Mouse (Mus musculus) neural tube, embryonic 13.5 days (tissue): Measurements from ENCODE around the gene Klf7. TPM values are rescaled to one million over a fixed set of nuclear protein-coding genes. Genes with fewer than 3 reads are reported as not detected.

Experiments
- ATAC-seq: fragments of 200-750 bp; cut with Nextera tagmentation; 2 replicates; pipeline ENCODE4 v1.8.0; 2017; ENCODE audit warnings: low read depth, mild to moderate bottlenecking, moderate TSS enrichment, moderate library complexity
- H3K27ac ChIP-seq: fragments of 300-500 bp; sonication (generic); replicated peaks from 2 replicates; pipeline ENCODE4 v1.5.1; 2015; ENCODE audit warnings: moderate library complexity, mild to moderate bottlenecking, inconsistent platforms
- H3K27me3 ChIP-seq: fragments of 300-500 bp; sonication (generic); 2 replicates; pipeline ENCODE4 v1.6.1; 2015; ENCODE audit warnings: mild to moderate bottlenecking, inconsistent platforms
- H3K36me3 ChIP-seq: fragments of 300-500 bp; sonication (generic); 2 replicates; pipeline ENCODE4 v1.6.1; 2015; ENCODE audit warnings: mild to moderate bottlenecking, inconsistent platforms
- H3K4me1 ChIP-seq: fragments of 300-500 bp; sonication (generic); replicated peaks from 2 replicates; pipeline ENCODE4 v1.6.1; 2015; ENCODE audit warnings: inconsistent platforms
- H3K4me2 ChIP-seq: fragments of 300-500 bp; sonication (generic); 2 replicates; pipeline ENCODE4 v1.6.1; 2015; ENCODE audit warnings: inconsistent platforms, mild to moderate bottlenecking, moderate library complexity
- H3K4me3 ChIP-seq: fragments of 300-500 bp; sonication (generic); 2 replicates; pipeline ENCODE4 v1.5.1; 2015; ENCODE audit warnings: mild to moderate bottlenecking, inconsistent platforms
- H3K9ac ChIP-seq: fragments of 300-500 bp; sonication (generic); 2 replicates; pipeline ENCODE4 v1.6.1; 2015; ENCODE audit warnings: moderate library complexity, mild to moderate bottlenecking, inconsistent platforms
- H3K9me3 ChIP-seq: fragments of 300-500 bp; sonication (generic); 2 replicates; pipeline ENCODE4 v1.6.1; 2016; ENCODE audit warnings: inconsistent platforms
- WGBS: fragments of 180-500 bp; shearing (Covaris S2); methylation state at CpG from one replicate; pipeline ENCODE4 v1.1.7; 2015; 5-methylcytosine and 5-hydroxymethylcytosine counted together
- polyA plus RNA-seq: library from polyadenylated mRNA; unstranded; fragments of >200 nt; fragmentation: Nextera tagmentation; extraction: Ambion mirVana; gene quantifications from 2 replicates; pipeline ENCODE4 v1.2.1, GENCODE M21; 2015

The Klf7 gene
- polyA plus RNA-seq, 1 experiment from 2014 or later, result 86.4 TPM

DNA sequence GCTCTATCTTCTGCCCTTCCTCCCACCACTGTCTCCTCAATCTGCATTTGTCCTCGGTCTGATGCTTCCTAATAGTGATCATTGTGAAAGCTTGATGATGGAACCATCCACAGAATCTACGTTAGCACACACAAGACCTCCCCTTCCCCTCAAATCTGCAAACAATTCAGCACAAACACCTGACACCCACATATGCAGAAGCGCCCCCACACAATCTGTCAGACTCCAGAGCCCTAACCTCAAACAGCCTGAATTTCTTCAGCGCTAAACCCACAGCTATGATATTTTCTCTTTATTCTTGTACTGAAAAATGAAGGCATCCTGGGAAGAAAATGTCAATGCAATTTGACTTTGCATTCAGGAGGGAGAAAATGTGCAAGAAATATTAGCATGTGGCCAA, 66.1 kb downstream of the Klf7 start:
- Histone ChIP-seq H3K4me3 (no peak overlapping the region), H3K27ac (peak overlapping the region; percentile 62), H3K9me3 (no peaks in the 10 kb centered on the region), H3K4me1 (peaks cover 63% of the 10 kb centered on the region), H3K4me2 (no peak overlapping the region), H3K36me3 (no peaks in the 10 kb centered on the region), H3K9ac (no peak overlapping the region), H3K27me3 (no peaks in the 10 kb centered on the region)
- ATAC-seq, result no peak
- 70% methylated on average over 4 of the region's 4 CpGs for WGBS

DNA sequence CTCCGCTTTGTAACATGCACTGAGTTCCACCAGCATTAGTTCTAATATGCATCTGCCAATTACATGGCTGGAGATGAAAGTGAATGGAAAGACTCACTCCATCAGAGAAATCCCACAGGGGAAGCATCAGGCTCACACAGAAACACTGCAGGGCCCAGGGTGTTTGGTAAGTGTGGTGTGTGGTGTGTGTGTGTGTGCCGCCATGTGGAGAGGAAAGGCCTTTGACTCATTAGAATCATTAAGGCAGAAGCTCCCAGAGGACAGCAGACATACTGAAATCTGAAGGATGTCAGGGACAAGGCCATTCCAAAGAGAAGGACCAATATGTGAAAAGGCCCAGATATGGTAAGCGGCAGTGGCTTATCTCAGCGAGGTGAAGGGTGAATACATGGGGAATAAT, 66.9 kb downstream of the Klf7 start:
- H3K4me2 ChIP-seq, result no peak overlapping the region
- 79% methylated on average over 4 of the region's 4 CpGs for WGBS
- no peaks in the 10 kb centered on the region for H3K27me3 ChIP-seq
- H3K9me3 ChIP-seq, result no peaks in the 10 kb centered on the region
- peaks cover 57% of the 10 kb centered on the region for H3K4me1 ChIP-seq
- H3K27ac ChIP-seq, result 0 out of 2 replicates have a peak overlapping the region, but pooled peaks have one; percentile 62
- H3K36me3 ChIP-seq, result no peaks in the 10 kb centered on the region
- H3K9ac ChIP-seq, result no peak overlapping the region
- ATAC-seq, result no peak
- no peak overlapping the region for H3K4me3 ChIP-seq

DNA sequence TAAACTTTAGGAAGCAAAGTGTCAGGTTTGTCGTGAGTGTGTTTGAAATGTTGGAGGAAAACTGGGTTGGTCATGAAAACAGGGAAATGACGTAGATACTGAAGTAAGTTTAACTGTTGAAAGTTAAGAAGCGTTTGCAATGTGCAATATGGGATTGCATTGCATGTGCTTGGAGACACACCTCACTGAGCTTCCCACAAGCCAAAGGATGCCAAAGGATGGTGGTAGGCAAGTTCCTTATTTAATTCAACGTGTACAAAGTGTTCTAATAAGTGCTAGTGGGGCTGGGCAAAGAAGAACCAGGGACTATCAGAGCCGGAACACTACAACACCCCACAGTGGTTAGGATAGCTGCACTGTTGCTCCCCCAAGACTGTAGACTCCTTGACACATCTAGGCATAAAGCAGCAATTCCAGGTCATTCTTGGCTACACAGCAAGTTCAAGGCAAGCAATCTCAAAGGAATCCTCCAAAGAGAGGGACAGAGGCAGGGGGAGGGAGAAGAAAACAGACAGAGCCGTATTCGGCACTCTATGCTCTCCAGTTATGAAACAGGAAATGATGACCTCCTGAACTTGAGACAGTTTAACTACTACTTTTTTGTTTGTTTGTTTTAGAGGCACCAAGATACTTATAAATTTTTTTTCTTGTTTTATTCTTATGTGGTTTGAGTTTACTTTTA, 69.9 kb downstream of the Klf7 start:
- Histone ChIP-seq H3K27ac (no peak overlapping the region), H3K27me3 (no peaks in the 10 kb centered on the region), H3K4me1 (peaks cover 38% of the 10 kb centered on the region), H3K9me3 (no peaks in the 10 kb centered on the region), H3K36me3 (no peaks in the 10 kb centered on the region), H3K4me3 (no peak overlapping the region), H3K4me2 (no peak overlapping the region), H3K9ac (no peak overlapping the region)
- no peak for ATAC-seq
- 85% methylated on average over 7 of the region's 7 CpGs for WGBS

DNA sequence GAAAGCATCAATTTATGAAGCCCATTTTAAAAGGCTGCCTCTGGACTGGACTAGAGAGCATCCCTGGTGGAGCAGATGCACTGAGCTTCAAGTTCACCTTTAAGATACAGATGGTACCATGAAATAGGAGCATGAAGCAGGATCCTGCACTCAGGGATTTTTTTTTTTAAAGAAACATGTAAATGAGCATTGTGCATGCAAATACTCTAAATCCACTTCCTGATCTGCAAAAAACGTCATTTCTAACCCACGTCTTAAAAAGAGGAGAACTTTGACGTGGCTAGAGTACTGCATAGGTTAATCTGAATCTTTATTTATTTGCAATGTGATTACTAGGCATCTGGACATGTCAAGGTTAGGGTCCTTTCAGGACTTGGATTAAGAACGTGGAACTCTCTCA, 73.5 kb downstream of the Klf7 start:
- Histone ChIP-seq H3K36me3 (no peaks in the 10 kb centered on the region), H3K4me2 (no peak overlapping the region), H3K27me3 (no peaks in the 10 kb centered on the region), H3K4me3 (no peak overlapping the region), H3K27ac (no peak overlapping the region), H3K4me1 (peaks cover 42% of the 10 kb centered on the region), H3K9ac (no peak overlapping the region), H3K9me3 (no peaks in the 10 kb centered on the region)
- ATAC-seq, result no peak
- 87% methylated on average over 4 of the region's 4 CpGs for WGBS

DNA sequence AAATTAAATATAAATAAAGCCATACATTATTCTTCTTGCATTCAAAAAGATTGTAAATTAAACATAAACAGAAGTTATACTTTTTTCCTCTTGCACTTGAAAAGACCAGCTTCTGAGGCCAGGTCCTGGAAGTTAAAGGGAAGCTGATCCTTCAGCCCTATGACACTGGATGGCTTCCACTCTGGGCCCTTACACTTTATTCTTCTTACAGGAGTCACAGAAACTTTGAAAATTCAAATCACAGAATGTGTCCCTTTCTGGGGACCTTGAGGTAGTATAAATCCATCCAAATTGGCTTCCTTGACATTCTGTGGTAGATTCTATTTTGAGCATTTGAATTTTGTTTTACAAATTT, 75.3 kb downstream of the Klf7 start:
- no peak overlapping the region for H3K4me3 ChIP-seq

DNA sequence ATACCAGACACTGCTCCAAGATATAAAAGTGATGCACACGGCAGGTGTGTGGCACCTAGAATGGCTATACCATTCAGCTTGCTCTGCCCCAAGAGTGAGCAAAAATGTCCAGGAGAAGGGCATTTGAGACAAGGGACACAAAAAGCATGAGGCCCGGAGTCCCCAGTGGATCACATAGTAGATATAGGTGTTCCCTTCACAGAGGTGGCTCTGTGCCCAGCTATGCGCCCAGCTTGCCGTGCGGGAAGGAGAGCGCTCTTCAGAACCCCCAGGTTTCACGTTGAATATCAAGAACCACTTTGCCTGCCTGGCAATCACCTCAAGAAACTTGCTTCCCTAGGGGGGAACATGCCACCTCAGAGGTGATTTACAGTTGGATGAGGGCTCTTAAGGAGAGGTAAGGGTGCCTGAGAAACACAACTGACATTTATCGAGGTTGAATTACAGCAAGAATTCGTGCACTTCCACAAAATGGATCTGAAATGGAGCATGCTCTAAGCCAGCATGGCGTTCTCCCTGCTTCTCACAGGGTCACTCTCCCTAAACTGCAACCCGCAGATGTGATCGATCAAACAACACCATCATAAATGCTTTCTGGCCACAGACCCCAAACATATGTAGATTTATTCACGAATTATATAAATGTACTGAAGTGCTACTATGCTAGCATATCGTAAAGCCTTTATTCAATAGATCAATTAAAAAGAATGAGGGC, 75.8 kb downstream of the Klf7 start:
- 75% methylated on average over 14 of the region's 14 CpGs for WGBS
- H3K9me3 ChIP-seq, result no peaks in the 10 kb centered on the region
- no peak overlapping the region for H3K9ac ChIP-seq
- H3K27ac ChIP-seq, result no peak overlapping the region
- no peaks in the 10 kb centered on the region for H3K27me3 ChIP-seq
- peaks cover 48% of the 10 kb centered on the region for H3K4me1 ChIP-seq
- H3K4me2 ChIP-seq, result no peak overlapping the region
- H3K36me3 ChIP-seq, result peaks cover 7% of the 10 kb centered on the region
- ATAC-seq, result no peak
- H3K4me3 ChIP-seq, result no peak overlapping the region

More for the DNA sequence above, 75.3 kb downstream of the Klf7 start:
- Histone ChIP-seq H3K9me3 (no peaks in the 10 kb centered on the region), H3K9ac (no peak overlapping the region), H3K4me2 (no peak overlapping the region), H3K27me3 (no peaks in the 10 kb centered on the region), H3K4me1 (peaks cover 48% of the 10 kb centered on the region), H3K36me3 (peaks cover 5% of the 10 kb centered on the region; the same call in 1 of the 2 replicates), H3K27ac (no peak overlapping the region)
- no peak for ATAC-seq

DNA sequence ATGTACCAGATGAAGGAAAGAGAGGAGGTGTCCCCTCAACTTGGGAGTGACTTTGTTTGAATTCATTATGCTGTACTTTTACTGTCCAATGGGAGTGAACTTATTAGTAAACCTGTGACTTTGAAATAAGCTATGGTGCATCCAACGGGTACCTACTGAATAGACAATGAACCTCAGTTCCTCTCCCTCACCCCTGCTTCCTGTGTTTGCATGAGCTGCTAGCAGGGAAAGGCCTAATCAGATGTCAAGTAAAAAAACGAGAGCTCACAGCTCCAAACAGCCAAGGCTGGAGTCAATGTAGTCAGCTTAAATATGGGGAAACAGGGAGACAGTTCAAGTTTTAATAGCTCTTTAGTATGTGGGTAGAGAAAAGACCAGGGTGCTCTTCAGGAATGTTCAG, 77.5 kb downstream of the Klf7 start:
- Histone ChIP-seq H3K9me3 (no peaks in the 10 kb centered on the region), H3K27ac (no peak overlapping the region), H3K36me3 (peaks cover 21% of the 10 kb centered on the region), H3K4me2 (no peak overlapping the region), H3K4me1 (peaks cover 45% of the 10 kb centered on the region), H3K9ac (no peak overlapping the region), H3K4me3 (no peak overlapping the region), H3K27me3 (no peaks in the 10 kb centered on the region)
- ATAC-seq, result no peak
- WGBS, result 52% methylated on average over 2 of the region's 2 CpGs

DNA sequence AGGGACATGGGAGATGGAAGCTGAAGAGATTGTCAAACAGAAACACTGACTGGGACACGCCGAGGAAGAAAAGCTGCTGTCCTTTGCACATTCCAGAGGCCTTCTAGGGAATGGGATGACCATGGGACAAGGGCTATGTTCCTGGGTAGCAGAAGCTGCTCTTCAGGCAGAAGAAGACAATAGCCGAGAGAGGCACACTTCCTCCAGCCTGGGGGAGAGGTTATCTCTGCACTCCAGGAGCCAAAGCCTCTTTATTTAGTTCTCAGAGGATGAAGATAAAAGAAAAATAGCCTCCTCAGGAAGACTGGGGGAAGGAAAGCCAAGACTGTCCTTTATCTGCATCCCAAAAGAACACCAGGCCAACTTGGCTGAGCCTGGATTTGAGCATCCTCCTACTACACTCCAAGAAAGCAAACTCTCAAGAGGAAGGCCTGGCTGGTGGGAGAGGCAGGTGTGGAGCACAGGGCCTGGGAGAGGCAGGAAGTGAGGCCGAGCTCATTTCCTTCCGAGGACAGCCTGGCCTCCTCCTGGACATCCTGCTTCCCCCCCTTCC, 81.2 kb downstream of the Klf7 start:
- Histone ChIP-seq H3K9ac (no peak overlapping the region), H3K4me3 (no peak overlapping the region), H3K4me1 (peaks cover 66% of the 10 kb centered on the region), H3K27ac (no peak overlapping the region), H3K9me3 (no peaks in the 10 kb centered on the region), H3K36me3 (peaks cover 27% of the 10 kb centered on the region), H3K4me2 (no peak overlapping the region), H3K27me3 (no peaks in the 10 kb centered on the region)
- ATAC-seq, result no peak
- WGBS, result 80% methylated on average over 5 of the region's 5 CpGs

DNA sequence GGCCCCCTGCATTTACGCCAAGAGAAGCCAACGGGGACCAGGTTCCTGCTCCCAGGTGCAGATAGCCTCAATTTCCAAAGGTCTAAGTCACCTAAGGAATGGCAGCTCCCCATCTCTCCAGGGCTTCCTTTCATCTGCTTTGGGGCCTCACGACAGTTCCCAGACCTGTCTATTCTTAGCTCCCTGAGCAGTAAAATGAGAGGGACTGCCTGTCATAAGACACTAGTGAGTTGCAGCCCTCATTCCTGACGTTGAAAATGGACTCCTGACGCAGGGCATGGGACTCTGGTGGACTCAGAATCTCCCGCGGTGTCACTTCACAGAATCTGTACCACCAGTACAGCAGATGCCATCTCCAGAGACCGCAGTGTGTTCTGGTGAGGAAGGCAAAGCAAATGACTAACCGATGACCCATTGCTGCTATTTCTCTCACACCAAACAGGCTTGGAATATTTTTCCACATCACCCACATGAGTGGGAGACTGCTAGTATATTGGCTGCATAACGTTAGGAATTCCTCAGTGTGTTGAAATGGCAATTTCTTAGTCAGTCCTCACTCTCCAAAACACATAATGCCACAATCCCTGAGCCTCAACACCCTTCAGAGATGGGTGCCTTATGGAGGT, 81.9 kb downstream of the Klf7 start:
- Histone ChIP-seq H3K9ac (no peak overlapping the region), H3K27ac (no peak overlapping the region), H3K4me2 (no peak overlapping the region), H3K4me3 (no peak overlapping the region), H3K27me3 (no peaks in the 10 kb centered on the region), H3K9me3 (no peaks in the 10 kb centered on the region), H3K4me1 (peaks cover 67% of the 10 kb centered on the region), H3K36me3 (peaks cover 30% of the 10 kb centered on the region)
- 84% methylated on average over 10 of the region's 10 CpGs for WGBS
- ATAC-seq, result no peak

DNA sequence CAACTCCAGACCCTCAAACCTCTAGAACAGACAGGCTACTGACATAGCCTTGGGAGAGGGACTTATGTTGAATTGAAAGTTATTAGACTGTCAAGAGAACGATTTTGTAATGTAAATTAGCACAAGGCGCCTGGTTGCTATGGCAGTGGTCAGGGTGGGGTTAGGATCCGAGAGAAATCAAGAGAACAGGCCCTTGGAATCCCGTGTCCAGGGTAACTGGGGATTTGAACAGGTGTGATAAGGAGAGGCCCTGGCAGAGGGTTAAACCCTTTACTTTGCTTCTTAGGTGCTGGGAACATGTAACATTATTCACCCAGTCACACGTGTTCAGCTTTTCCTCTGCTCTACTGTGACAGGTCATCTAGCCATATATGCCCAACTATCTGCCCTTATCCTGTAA, 83.7 kb downstream of the Klf7 start:
- H3K27me3 ChIP-seq, result no peaks in the 10 kb centered on the region
- 26% methylated on average over 5 of the region's 5 CpGs for whole genome bisulfite sequencing
- no peak overlapping the region for H3K4me3 ChIP-seq
- no peak overlapping the region for H3K9ac ChIP-seq
- H3K9me3 ChIP-seq, result no peaks in the 10 kb centered on the region
- H3K4me1 ChIP-seq, result peaks cover 54% of the 10 kb centered on the region
- peaks cover 48% of the 10 kb centered on the region for H3K36me3 ChIP-seq
- H3K27ac ChIP-seq, result no peak overlapping the region
- H3K4me2 ChIP-seq, result no peak overlapping the region
- no peak for ATAC-seq

DNA sequence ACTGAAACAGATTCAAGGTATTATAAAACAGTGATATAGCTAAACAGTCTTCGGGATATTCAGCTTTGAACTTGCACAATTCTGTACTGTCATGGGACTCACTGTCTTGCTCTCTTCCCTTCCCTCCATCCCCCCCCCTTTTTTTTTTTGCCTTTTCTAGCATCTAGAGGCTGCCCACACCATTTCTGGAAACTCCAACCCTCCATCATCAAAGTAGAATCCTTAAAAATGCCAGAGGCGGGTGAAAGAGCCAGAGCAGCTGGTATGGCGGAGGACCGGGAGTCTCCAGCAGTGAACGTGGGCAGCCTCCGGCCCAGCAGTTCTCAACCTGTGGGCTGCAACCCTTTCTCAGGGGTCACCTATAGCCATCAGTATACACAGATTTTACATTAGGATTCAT, 84.3 kb downstream of the Klf7 start:
- H3K4me1 ChIP-seq, result peaks cover 48% of the 10 kb centered on the region
- H3K4me2 ChIP-seq, result no peak overlapping the region
- ATAC-seq, result no peak
- no peaks in the 10 kb centered on the region for H3K27me3 ChIP-seq
- H3K36me3 ChIP-seq, result peaks cover 48% of the 10 kb centered on the region
- H3K4me3 ChIP-seq, result no peak overlapping the region
- no peaks in the 10 kb centered on the region for H3K9me3 ChIP-seq
- H3K27ac ChIP-seq, result no peak overlapping the region
- H3K9ac ChIP-seq, result no peak overlapping the region
- WGBS, result 70% methylated on average over 6 of the region's 6 CpGs

DNA sequence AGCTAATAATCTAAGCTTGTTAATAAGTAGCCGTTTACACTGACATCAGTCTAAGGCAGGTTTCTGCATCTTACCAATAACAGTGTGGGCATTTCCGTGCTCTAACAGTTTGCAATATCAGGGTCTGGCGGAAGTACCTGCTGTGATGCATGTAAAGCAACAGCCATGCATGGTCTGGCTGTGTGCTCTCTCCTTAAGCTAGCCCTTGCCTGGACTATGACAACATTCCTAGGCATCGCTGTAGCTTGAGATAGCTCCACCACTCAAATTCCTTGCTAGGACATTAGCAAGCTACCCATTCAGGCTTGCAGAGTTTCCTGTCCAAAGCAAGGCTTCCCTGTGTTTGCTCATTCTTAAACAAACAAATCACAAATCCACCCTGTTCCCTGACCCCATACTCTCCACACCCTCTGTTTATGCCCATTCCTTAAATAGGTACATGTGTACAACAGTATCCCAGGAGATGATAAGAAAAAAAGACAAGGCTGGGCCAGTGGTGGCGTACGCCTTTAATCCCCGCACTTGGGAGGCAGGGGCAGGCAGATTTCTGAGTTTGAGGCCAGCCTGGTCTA, 85.1 kb downstream of the Klf7 start:
- peak overlapping the region; percentile 14 for H3K27ac ChIP-seq
- ATAC-seq, result no peak
- no peak overlapping the region for H3K9ac ChIP-seq
- H3K4me3 ChIP-seq, result no peak overlapping the region
- peaks cover 49% of the 10 kb centered on the region for H3K4me1 ChIP-seq
- no peak overlapping the region for H3K4me2 ChIP-seq
- no peaks in the 10 kb centered on the region for H3K9me3 ChIP-seq
- H3K27me3 ChIP-seq, result no peaks in the 10 kb centered on the region
- peaks cover 50% of the 10 kb centered on the region for H3K36me3 ChIP-seq
- 85% methylated on average over 7 of the region's 7 CpGs for WGBS
